Mouse (Mus musculus) cerebellum, adult 2 months (tissue): Measurements from ENCODE around the gene Slfn14. TPM values are rescaled to one million over a fixed set of nuclear protein-coding genes. Genes with fewer than 3 reads are reported as not detected.
"Not testable (repeated sequence)": the region's sequence is repeated elsewhere in the genome, so short reads cannot be mapped to it uniquely, and the experiment has no call there.

Source experiments
- DNase-seq, 2 experiments: peaks; one replicate each; pipeline ENCODE4 v3.0.0; 2021
- H3K27ac ChIP-seq: fragments of 200-500 bp; 2 replicates; pipeline ENCODE4 v1.5.1; 2012; ENCODE audit warnings: low read length, control low read depth, inconsistent platforms; ENCODE audit not compliant: insufficient read depth
- H3K27me3 ChIP-seq: fragments of 200-500 bp; 2 replicates; pipeline ENCODE4 v1.6.1; 2012; ENCODE audit warnings: inconsistent platforms, mild to moderate bottlenecking, low read length, moderate library complexity; ENCODE audit not compliant: control insufficient read depth, insufficient read depth
- H3K4me1 ChIP-seq: fragments of 200-500 bp; 2 replicates; pipeline ENCODE4 v1.6.1; 2011; ENCODE audit warnings: low read length; ENCODE audit not compliant: control insufficient read depth, insufficient read depth
- H3K4me3 ChIP-seq: fragments of 200-500 bp; replicated peaks from 2 replicates; pipeline ENCODE3; 2011; ENCODE audit warnings: mild to moderate bottlenecking, low read depth, low read length, control low read depth; ENCODE audit not compliant: insufficient read depth
- CTCF ChIP-seq: fragments of 200-500 bp; IDR thresholded peaks from 2 replicates; pipeline ENCODE4 v1.5.1; 2011; ENCODE audit warnings: low read depth, mild to moderate bottlenecking, control low read depth, low read length, moderate library complexity, borderline replicate concordance; ENCODE audit not compliant: insufficient read depth
- POLR2A ChIP-seq: fragments of 200-500 bp; IDR thresholded peaks from 2 replicates; pipeline ENCODE4 v1.6.1; 2011; ENCODE audit warnings: low read length, control low read depth, borderline replicate concordance; ENCODE audit not compliant: insufficient read depth
- WGBS: fragments of 180-500 bp; shearing (Covaris S2); methylation state at CpG from one replicate; pipeline ENCODE4 v1.1.7; 2018; 5-methylcytosine and 5-hydroxymethylcytosine counted together
- polyA plus RNA-seq: library from polyadenylated mRNA; depleted of rRNA; stranded (reverse); fragments of >200 nt; gene quantifications from 2 replicates; pipeline ENCODE4 v1.2.3, GENCODE M21; 2012

The Slfn14 gene
- polyA plus RNA-seq, 1 experiment, result 0.03 TPM

DNA sequence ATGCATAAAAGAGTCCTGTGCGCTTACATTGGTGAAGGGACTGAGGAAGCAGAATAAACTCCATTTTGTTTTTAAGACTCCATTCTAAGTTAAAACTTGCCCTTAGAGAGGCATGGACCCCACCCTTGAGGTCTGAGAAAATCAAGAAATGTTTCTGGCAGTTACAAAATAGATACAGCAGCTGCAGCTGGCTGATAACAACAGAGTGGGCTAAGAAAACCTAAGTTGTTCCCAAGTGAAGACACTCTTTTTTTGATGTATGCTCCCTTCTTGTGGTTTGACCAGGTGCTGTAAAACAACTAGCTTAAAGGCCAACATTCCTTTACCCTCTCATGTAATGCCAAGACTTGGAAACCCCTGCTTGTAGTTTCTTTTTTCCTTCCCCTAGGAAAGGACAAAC lies 23.9 kb downstream of the Slfn14 start:
- Histone ChIP-seq H3K4me1 (no peaks in the 10 kb centered on the region), H3K27ac (no peak overlapping the region), H3K4me3 (no peak overlapping the region), H3K27me3 (no peaks in the 10 kb centered on the region)
- 96% methylated on average over 1 of the region's 1 CpGs for WGBS
- no peak for DNase-seq
- TF ChIP-seq CTCF, result no peak
- TF ChIP-seq POLR2A, result no peak

- not testable (repeated sequence) for H3K27ac ChIP-seq, DNase-seq, H3K4me3 ChIP-seq, H3K27me3 ChIP-seq, H3K4me1 ChIP-seq
- WGBS, result 39% methylated on average over 5 of the region's 5 CpGs
Observed at GRCm38 (mm10) chr11:83257211-83257610, 29.3 kb downstream of the Slfn14 start.

GRCm38 (mm10) chr11:83239811-83240210 lies 46.7 kb downstream of the Slfn14 start:
- no peak for DNase-seq
- TF ChIP-seq POLR2A, result no peak
- no peak for TF ChIP-seq CTCF
- Histone ChIP-seq H3K4me3 (no peak overlapping the region), H3K27ac (no peak overlapping the region), H3K4me1 (no peaks in the 10 kb centered on the region), H3K27me3 (no peaks in the 10 kb centered on the region)
- WGBS, result 22% methylated on average over 2 of the region's 2 CpGs

- no peak overlapping the region for H3K4me3 ChIP-seq
- no peak for TF ChIP-seq POLR2A
- no peak for TF ChIP-seq CTCF
- WGBS, result 84% methylated on average over 2 of the region's 2 CpGs
- no peak overlapping the region for H3K27ac ChIP-seq
- no peaks in the 10 kb centered on the region for H3K27me3 ChIP-seq
- no peak for DNase-seq
- H3K4me1 ChIP-seq, result no peaks in the 10 kb centered on the region
Observed at GRCm38 (mm10) chr11:83238389-83238788, 48.1 kb downstream of the Slfn14 start.

- not testable (repeated sequence) for H3K4me3 ChIP-seq, H3K27me3 ChIP-seq, H3K4me1 ChIP-seq, DNase-seq, H3K27ac ChIP-seq
- 78% methylated on average over 9 of the region's 9 CpGs for WGBS
Observed at GRCm38 (mm10) chr11:83237390-83237789, 49.1 kb downstream of the Slfn14 start.

GRCm38 (mm10) chr11:83233621-83234020 lies 52.9 kb downstream of the Slfn14 start:
- not testable (repeated sequence) for H3K27me3 ChIP-seq, H3K4me3 ChIP-seq, H3K4me1 ChIP-seq, H3K27ac ChIP-seq, DNase-seq
- WGBS, result 52% methylated on average over 5 of the region's 5 CpGs

GRCm38 (mm10) chr11:83230966-83231365 lies 55.6 kb downstream of the Slfn14 start:
- Histone ChIP-seq H3K27ac (no peak overlapping the region), H3K4me3 (no peak overlapping the region), H3K4me1 (no peaks in the 10 kb centered on the region), H3K27me3 (no peaks in the 10 kb centered on the region)
- 60% methylated on average over 3 of the region's 3 CpGs for WGBS
- no peak for DNase-seq
- TF ChIP-seq CTCF, result no peak
- no peak for TF ChIP-seq POLR2A

GRCm38 (mm10) chr11:83227926-83228723 lies 58.4 kb downstream of the Slfn14 start:
- TF ChIP-seq CTCF, result no peak
- TF ChIP-seq POLR2A, result no peak
- no peak overlapping the region for H3K27ac ChIP-seq
- H3K4me1 ChIP-seq, result no peaks in the 10 kb centered on the region
- H3K27me3 ChIP-seq, result no peaks in the 10 kb centered on the region
- H3K4me3 ChIP-seq, result no peak overlapping the region
- WGBS, result 76% methylated on average over 7 of the region's 7 CpGs
- DNase-seq, result no peak
